Mouse (Mus musculus): ENCODE data around the gene Akap3.

GRCm38 (mm10) chr6:126848712-126849704 lies 3.9 kb upstream of the Akap3 start, which contains the start of gene Ndufa9:
- TF ChIP-seq CTCF (IDR thresholded peaks at IDR 0.05; ENCODE audit: borderline replicate concordance, extremely low read depth, insufficient read depth, insufficient read length) (no peak), POLR2A (IDR thresholded peaks at IDR 0.05; ENCODE audit: borderline replicate concordance, extremely low read depth, insufficient read depth, insufficient read length, poor library complexity, severe bottlenecking) (peak; percentile 54; the same call in 1 of the 2 replicates)

Data from brain, embryonic 14.5 days (tissue).